Mouse (Mus musculus) cortical plate, adult 2 months (tissue): ENCODE data around the gene Sirt4.

Experiments
- CTCF ChIP-seq: fragments of 200-500 bp; IDR thresholded peaks from 2 replicates; pipeline ENCODE4 v1.5.1; 2011; ENCODE audit warnings: mild to moderate bottlenecking, control low read depth, low read length; ENCODE audit not compliant: insufficient read depth; ENCODE audit errors: extremely low read depth
- POLR2A ChIP-seq: fragments of 200-500 bp; IDR thresholded peaks from 2 replicates; pipeline ENCODE4 v1.6.1; 2011; ENCODE audit warnings: mild to moderate bottlenecking, low read length, control low read depth; ENCODE audit not compliant: insufficient read depth; ENCODE audit errors: extremely low read depth

GRCm38 (mm10) chr5:115473191-115473590, 11.3 kb downstream of the Sirt4 start:
- TF ChIP-seq CTCF (no peak), POLR2A (no peak)
